In the genomic region with DNA sequence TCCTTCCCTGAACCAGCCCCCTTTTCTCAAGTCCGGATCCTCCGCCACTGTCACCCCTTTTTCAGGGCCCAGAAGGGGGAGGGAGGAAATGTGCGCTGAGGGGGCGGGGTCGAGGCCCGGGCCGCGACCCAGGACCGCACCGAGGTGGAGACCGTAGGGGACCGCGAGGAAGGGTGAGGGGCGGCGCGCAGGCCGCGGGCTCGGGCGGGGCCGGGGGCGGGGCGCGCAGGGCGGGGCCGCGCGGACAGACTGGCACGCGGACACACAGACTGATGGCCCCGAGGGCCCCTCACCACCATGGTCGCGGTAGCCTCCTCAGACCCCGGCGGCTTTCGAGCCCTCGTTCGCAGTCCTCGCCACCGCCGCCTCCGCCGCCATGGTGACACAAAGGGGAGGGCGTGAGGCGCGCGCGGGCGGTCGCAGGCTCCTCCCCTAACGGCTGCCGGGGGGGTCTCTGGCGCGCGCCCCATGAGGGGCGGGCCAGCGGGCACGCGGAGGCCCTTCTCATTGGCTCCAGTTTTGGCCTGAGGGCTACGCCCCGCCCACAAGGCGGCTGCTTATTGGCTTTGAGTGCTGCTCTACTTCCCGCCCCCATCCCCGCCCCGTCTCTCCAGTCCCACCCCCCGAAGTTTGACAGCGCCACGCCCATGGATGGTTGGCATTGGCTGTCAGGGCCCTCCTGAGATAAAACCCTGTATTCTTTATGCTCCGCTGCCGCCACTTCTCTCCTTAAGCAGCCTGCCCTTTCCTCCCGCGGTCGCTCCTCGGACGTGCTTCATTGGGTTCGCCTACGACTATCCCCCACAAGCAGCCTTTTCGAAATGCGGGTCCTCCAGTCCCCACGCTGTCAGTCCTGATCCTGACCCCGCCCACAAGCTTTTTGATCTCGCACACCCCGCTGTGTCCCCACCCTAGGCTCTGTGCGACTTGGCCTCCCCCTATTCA, we compare ENCODE assay signal across 8 mouse cellular contexts. TPM values are rescaled to one million over a fixed set of nuclear protein-coding genes. Genes with fewer than 3 reads are reported as not detected.
DNase-seq lines count a peak whose midpoint lies in the region; ATAC-seq and TF ChIP-seq lines count a peak whose summit lies in the region.

A gene (minus strand): TSS at position 428 of the 945 bp plus-strand sequence.

- H3K9ac ChIP-seq in embryonic facial prominence, embryonic 15.5 days = peak within 1 kb of the TSS; percentile 60
- peak within 1 kb of the TSS; percentile 78 for H3K9ac ChIP-seq in kidney, embryonic 14.5 days (ENCODE audit: low read depth, low read length)
- H3K9ac ChIP-seq in limb, embryonic 15.5 days = peak within 1 kb of the TSS; percentile 69

- H3K4me1 ChIP-seq in bone marrow, adult 2 months (ENCODE audit: control insufficient read depth, insufficient read depth, low read length) = no peaks in the 10 kb centered on the region
- peaks cover 27% of the 10 kb centered on the region for H3K4me1 ChIP-seq in embryonic facial prominence, embryonic 15.5 days
- H3K4me1 ChIP-seq in kidney, embryonic 14.5 days (ENCODE audit: control insufficient read depth, insufficient read depth, low read length) = peaks cover 18% of the 10 kb centered on the region
- H3K4me1 ChIP-seq in limb, embryonic 15.5 days = peaks cover 24% of the 10 kb centered on the region

- H3K9me3 ChIP-seq in embryonic facial prominence, embryonic 15.5 days (replicated peaks) = no peaks in the 10 kb centered on the region
- no peaks in the 10 kb centered on the region for H3K9me3 ChIP-seq in kidney, embryonic 14.5 days (ENCODE audit: control insufficient read depth, low read length)
- H3K9me3 ChIP-seq in limb, embryonic 15.5 days = no peaks in the 10 kb centered on the region

- peak within 1 kb of the TSS; percentile 77 for H3K4me3 ChIP-seq in bone marrow, adult 2 months (replicated peaks; ENCODE audit: control insufficient read depth, low read depth, low read length)
- H3K4me3 ChIP-seq in embryonic facial prominence, embryonic 15.5 days (replicated peaks) = peak within 1 kb of the TSS; percentile 81
- peak within 1 kb of the TSS; percentile 73 for H3K4me3 ChIP-seq in kidney, embryonic 14.5 days (ENCODE audit: low read length)
- peak within 1 kb of the TSS; percentile 78 for H3K4me3 ChIP-seq in limb, embryonic 15.5 days

- peak within 1 kb of the TSS; percentile 73 for H3K27ac ChIP-seq in bone marrow, adult 2 months (ENCODE audit: control insufficient read depth, insufficient read depth, low read depth, low read length, poor library complexity)
- H3K27ac ChIP-seq in embryonic facial prominence, embryonic 15.5 days (replicated peaks) = peak within 1 kb of the TSS; percentile 65
- H3K27ac ChIP-seq in kidney, embryonic 14.5 days (ENCODE audit: low read depth, low read length) = peak within 1 kb of the TSS; percentile 47
- H3K27ac ChIP-seq in limb, embryonic 15.5 days = peak within 1 kb of the TSS; percentile 72; the same call in 1 of the 2 replicates

- peak within 1 kb of the TSS; percentile 94 for H3K4me2 ChIP-seq in embryonic facial prominence, embryonic 15.5 days (replicated peaks)
- H3K4me2 ChIP-seq in kidney, embryonic 14.5 days (replicated peaks; ENCODE audit: low read depth, low read length) = peak within 1 kb of the TSS; percentile 92
- peak within 1 kb of the TSS; percentile 87 for H3K4me2 ChIP-seq in limb, embryonic 15.5 days

- peaks cover 29% of the 10 kb centered on the region for H3K36me3 ChIP-seq in embryonic facial prominence, embryonic 15.5 days
- peaks cover 34% of the 10 kb centered on the region for H3K36me3 ChIP-seq in kidney, embryonic 14.5 days (ENCODE audit: control insufficient read depth, insufficient read depth, low read length)
- H3K36me3 ChIP-seq in limb, embryonic 15.5 days = peaks cover 32% of the 10 kb centered on the region

- TF ChIP-seq CTCF in bone marrow, adult 2 months (IDR thresholded peaks at IDR 0.05; ENCODE audit: control insufficient read depth, insufficient read depth, low read length) = no peak

- no peaks in the 10 kb centered on the region for H3K27me3 ChIP-seq in embryonic facial prominence, embryonic 15.5 days
- no peaks in the 10 kb centered on the region for H3K27me3 ChIP-seq in kidney, embryonic 14.5 days (ENCODE audit: control insufficient read depth, insufficient read depth, low read length)
- no peaks in the 10 kb centered on the region for H3K27me3 ChIP-seq in limb, embryonic 15.5 days

- TF ChIP-seq POLR2A in bone marrow, adult 2 months (IDR thresholded peaks at IDR 0.05; ENCODE audit: borderline replicate concordance, control insufficient read depth, low read depth, low read length) = peak; percentile 73; the same call in 1 of the 2 replicates

- DNase-seq in 416B (ENCODE audit: low read depth) = peak; percentile 98
- DNase-seq in heart, adult 9 months (ENCODE audit: low spot score in 2 of 2) = peak; percentile 90 to 93
- peak; percentile 78 to 79 for DNase-seq in monocyte, adult 2 months (ENCODE audit: low read depth in 1 of 2, low spot score in 2 of 2)
- DNase-seq in spleen, postnatal 36 days (ENCODE audit: low spot score in 2 of 2) = peak; percentile 95 to 98

- WGBS in bone marrow, adult 2 months = under 1% methylated on average over 84 of the region's 84 CpGs
- under 1% methylated on average over 61 of the region's 84 CpGs for WGBS in embryonic facial prominence, embryonic 15.5 days
- WGBS in kidney, embryonic 14.5 days = under 1% methylated on average over 55 of the region's 84 CpGs
- under 1% methylated on average over 49 of the region's 84 CpGs for WGBS in limb, embryonic 15.5 days

- ATAC-seq in embryonic facial prominence, embryonic 15.5 days (ENCODE audit: insufficient number of reproducible peaks, low FRiP score, low TSS enrichment, low read depth) = peak; percentile 94
- peak; percentile 93 for ATAC-seq in kidney, embryonic 14.5 days (ENCODE audit: low FRiP score, low TSS enrichment)
- peak; percentile 93 for ATAC-seq in limb, embryonic 15.5 days (ENCODE audit: insufficient number of reproducible peaks, low FRiP score, low TSS enrichment, low read depth)

RNA-seq across cellular contexts. Expression of the gene that starts here (rescaled TPM):
- polyA plus RNA-seq in bone marrow, adult 2 months (2011; ENCODE audit: insufficient read depth, insufficient read length, low replicate concordance, missing spikeins) = 45.1 and 61.6 TPM in 2 replicates
- polyA plus RNA-seq in embryonic facial prominence, embryonic 15.5 days (2015; fragmentation: Nextera tagmentation; extraction: Ambion mirVana) = 12.2 and 16.2 TPM in 2 replicates
- 13.4 and 17.3 TPM in 2 replicates for polyA plus RNA-seq in kidney, embryonic 14.5 days (2014; fragmentation: Nextera tagmentation; extraction: Ambion mirVana)
- polyA plus RNA-seq in limb, embryonic 15.5 days (2015; fragmentation: Nextera tagmentation; extraction: Ambion mirVana) = 7.8 and 8.0 TPM in 2 replicates

Comparison
In these comparisons a context has a peak if more than half of its experiments do, and no peak if none do; other contexts are left out.
1. Peak in every context shown above with its lines: DNase-seq, ATAC-seq, H3K4me3 ChIP-seq and H3K27ac ChIP-seq.